Mouse (Mus musculus) heart, embryonic 11.5 days (tissue): ENCODE data around the gene Ppp4r1. TPM values are rescaled to one million over a fixed set of nuclear protein-coding genes. Genes with fewer than 3 reads are reported as not detected.

Experiments
- ATAC-seq: fragments of 200-750 bp; cut with Nextera tagmentation; replicated peaks from 2 replicates; pipeline ENCODE4 v1.8.0; 2017; ENCODE audit warnings: moderate library complexity; ENCODE audit not compliant: insufficient number of reproducible peaks, low FRiP score, low TSS enrichment
- H3K27ac ChIP-seq: fragments of 300-500 bp; sonication (generic); 2 replicates; pipeline ENCODE4 v1.5.1; 2014; ENCODE audit warnings: mild to moderate bottlenecking, low read depth, low read length
- H3K27me3 ChIP-seq: fragments of 300-500 bp; sonication (generic); 2 replicates; pipeline ENCODE4 v1.6.1; 2014; ENCODE audit warnings: mild to moderate bottlenecking, low read length, mixed read lengths; ENCODE audit not compliant: control insufficient read depth, insufficient read depth
- H3K36me3 ChIP-seq: fragments of 300-500 bp; sonication (generic); 2 replicates; pipeline ENCODE4 v1.6.1; 2014; ENCODE audit warnings: mild to moderate bottlenecking, low read length, moderate library complexity, mixed read lengths; ENCODE audit not compliant: control insufficient read depth, insufficient read depth
- H3K4me1 ChIP-seq: fragments of 300-500 bp; sonication (generic); 2 replicates; pipeline ENCODE4 v1.6.1; 2014; ENCODE audit warnings: low read length; ENCODE audit not compliant: control insufficient read depth, insufficient read depth
- H3K4me2 ChIP-seq: fragments of 300-500 bp; sonication (generic); 2 replicates; pipeline ENCODE4 v1.6.1; 2014; ENCODE audit warnings: mild to moderate bottlenecking, moderate library complexity
- H3K4me3 ChIP-seq: fragments of 300-500 bp; sonication (generic); 2 replicates; pipeline ENCODE4 v1.5.1; 2014; ENCODE audit warnings: low read depth, low read length
- H3K9ac ChIP-seq: fragments of 300-500 bp; sonication (generic); 2 replicates; pipeline ENCODE4 v1.6.1; 2014; ENCODE audit warnings: mild to moderate bottlenecking, low read depth, low read length, moderate library complexity
- H3K9me3 ChIP-seq: fragments of 300-500 bp; sonication (generic); replicated peaks from 2 replicates; pipeline ENCODE4 v1.6.1; 2016; ENCODE audit warnings: low read length; ENCODE audit not compliant: control insufficient read depth
- WGBS: fragments of 180-500 bp; shearing (Covaris S2); extraction: QIAGEN DNeasy Blood & Tissue Kit; methylation state at CpG from one replicate; pipeline ENCODE4 v1.1.7; 2014; ENCODE audit not compliant: insufficient replicate concordance; 5-methylcytosine and 5-hydroxymethylcytosine counted together
- polyA plus RNA-seq: library from polyadenylated mRNA; unstranded; fragments of >200 nt; fragmentation: Nextera tagmentation; extraction: Ambion mirVana; gene quantifications from 2 replicates; pipeline ENCODE4 v1.2.1, GENCODE M21; 2014

Ppp4r1 gene
- polyA plus RNA-seq, result 31.4 and 36.5 TPM in 2 replicates

- Histone ChIP-seq H3K36me3 (0 out of 2 replicates have a peak, but pooled peaks cover 5% of the 10 kb centered on the region), H3K4me1 (peaks cover 16% of the 10 kb centered on the region), H3K4me2 (peak within 1 kb of the TSS; percentile 76), H3K4me3 (peak within 1 kb of the TSS; percentile 96), H3K9ac (peak within 1 kb of the TSS; percentile 98), H3K27ac (peak within 1 kb of the TSS; percentile 99), H3K9me3 (no peaks in the 10 kb centered on the region), H3K27me3 (no peaks in the 10 kb centered on the region)
- peak; percentile 88 for ATAC-seq
- WGBS, result under 1% methylated on average over 74 of the region's 81 CpGs
These were observed at the start of gene Ppp4r1 for GRCm38 (mm10) chr17:65782551-65783141. Gene Ppp4r1, plus strand, starts transcription at chr17:65782573.

GRCm38 (mm10) chr17:65732666-65733065 is 49.7 kb upstream of the Ppp4r1 start:
- Histone ChIP-seq H3K4me2 (no peak overlapping the region), H3K27ac (no peak overlapping the region), H3K27me3 (no peaks in the 10 kb centered on the region), H3K4me3 (no peak overlapping the region), H3K36me3 (no peaks in the 10 kb centered on the region), H3K9ac (no peak overlapping the region), H3K9me3 (no peaks in the 10 kb centered on the region), H3K4me1 (no peaks in the 10 kb centered on the region)
- ATAC-seq, result no peak
- 76% methylated on average over 4 of the region's 4 CpGs for WGBS

- Histone ChIP-seq H3K9me3 (no peaks in the 10 kb centered on the region), H3K9ac (no peak overlapping the region), H3K27me3 (no peaks in the 10 kb centered on the region), H3K36me3 (no peaks in the 10 kb centered on the region), H3K4me3 (no peak overlapping the region), H3K27ac (no peak overlapping the region), H3K4me2 (no peak overlapping the region), H3K4me1 (peaks cover 1% of the 10 kb centered on the region)
- ATAC-seq, result no peak
- WGBS, result 86% methylated on average over 2 of the region's 2 CpGs
These were observed 47.3 kb upstream of the Ppp4r1 start for GRCm38 (mm10) chr17:65735088-65735487.

- no peak overlapping the region for H3K4me3 ChIP-seq
- ATAC-seq, result no peak
- no peak overlapping the region for H3K4me2 ChIP-seq
- no peak overlapping the region for H3K9ac ChIP-seq
- no peaks in the 10 kb centered on the region for H3K27me3 ChIP-seq
- no peaks in the 10 kb centered on the region for H3K36me3 ChIP-seq
- no peaks in the 10 kb centered on the region; the same call in 1 of the 2 replicates for H3K9me3 ChIP-seq
- WGBS, result 73% methylated on average over 5 of the region's 5 CpGs
- peaks cover 3% of the 10 kb centered on the region for H3K4me1 ChIP-seq
- H3K27ac ChIP-seq, result 0 out of 2 replicates have a peak overlapping the region, but pooled peaks have one; percentile 46
These were observed 45.2 kb upstream of the Ppp4r1 start for GRCm38 (mm10) chr17:65737175-65737574.

GRCm38 (mm10) chr17:65737622-65738021 is 44.8 kb upstream of the Ppp4r1 start:
- Histone ChIP-seq H3K4me2 (no peak overlapping the region), H3K36me3 (no peaks in the 10 kb centered on the region), H3K9me3 (no peaks in the 10 kb centered on the region; the same call in 1 of the 2 replicates), H3K27ac (peak overlapping the region; percentile 46; the same call in 1 of the 2 replicates), H3K9ac (no peak overlapping the region), H3K27me3 (no peaks in the 10 kb centered on the region), H3K4me3 (no peak overlapping the region), H3K4me1 (peaks cover 3% of the 10 kb centered on the region)
- WGBS, result 56% methylated on average over 6 of the region's 6 CpGs
- no peak for ATAC-seq

GRCm38 (mm10) chr17:65739874-65740725 is 42.3 kb upstream of the Ppp4r1 start:
- Histone ChIP-seq H3K4me3 (no peak overlapping the region), H3K4me2 (no peak overlapping the region), H3K9me3 (no peaks in the 10 kb centered on the region; the same call in 1 of the 2 replicates), H3K36me3 (no peaks in the 10 kb centered on the region), H3K4me1 (peaks cover 3% of the 10 kb centered on the region), H3K27ac (no peak overlapping the region), H3K27me3 (no peaks in the 10 kb centered on the region), H3K9ac (no peak overlapping the region)
- ATAC-seq, result no peak
- whole genome bisulfite sequencing, result 67% methylated on average over 15 of the region's 15 CpGs

GRCm38 (mm10) chr17:65741565-65741964 is 40.8 kb upstream of the Ppp4r1 start:
- H3K36me3 ChIP-seq, result no peaks in the 10 kb centered on the region
- H3K27ac ChIP-seq, result no peak overlapping the region
- no peak overlapping the region for H3K9ac ChIP-seq
- no peak overlapping the region for H3K4me2 ChIP-seq
- H3K27me3 ChIP-seq, result no peaks in the 10 kb centered on the region
- no peak for ATAC-seq
- no peak overlapping the region for H3K4me3 ChIP-seq
- no peaks in the 10 kb centered on the region; the same call in 1 of the 2 replicates for H3K9me3 ChIP-seq
- 79% methylated on average over 4 of the region's 4 CpGs for WGBS
- peaks cover 3% of the 10 kb centered on the region for H3K4me1 ChIP-seq

- no peak for ATAC-seq
- Histone ChIP-seq H3K4me2 (no peak overlapping the region), H3K27ac (no peak overlapping the region), H3K9me3 (no peaks in the 10 kb centered on the region; the same call in 1 of the 2 replicates), H3K4me3 (no peak overlapping the region), H3K4me1 (peaks cover 3% of the 10 kb centered on the region), H3K36me3 (no peaks in the 10 kb centered on the region), H3K27me3 (no peaks in the 10 kb centered on the region), H3K9ac (no peak overlapping the region)
- 79% methylated on average over 10 of the region's 10 CpGs for WGBS
These were observed 40.0 kb upstream of the Ppp4r1 start for GRCm38 (mm10) chr17:65742245-65742905.
